Comparison of ENCODE assay signal across 28 mouse cellular contexts in the genomic region with DNA sequence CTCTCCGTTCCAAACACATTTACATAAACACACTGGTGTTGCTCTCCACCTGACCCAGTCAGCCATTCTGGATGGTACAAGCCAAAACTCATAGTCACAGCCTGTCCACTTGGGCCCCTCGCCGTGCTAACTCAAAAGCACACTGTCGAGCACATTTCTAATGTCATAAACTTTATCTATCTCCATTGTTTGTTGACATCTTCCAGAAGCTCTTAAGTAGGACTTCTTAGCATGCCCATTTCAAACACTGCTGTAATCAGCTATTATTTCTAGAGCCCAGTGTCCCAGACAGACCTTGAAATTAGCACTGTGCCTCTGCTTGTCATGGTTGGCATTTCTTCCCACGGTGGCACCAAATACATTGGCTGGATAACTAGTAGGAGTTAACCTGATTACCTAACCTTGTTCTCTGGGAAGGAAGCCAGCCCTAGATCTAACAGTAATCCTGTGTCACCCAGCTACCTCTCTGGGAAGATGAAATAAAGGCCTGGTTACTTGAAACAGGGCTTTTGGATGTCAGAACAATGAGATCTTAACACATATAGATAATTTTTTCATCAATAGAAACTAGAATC.
DNase-seq lines count a peak whose midpoint lies in the region; ATAC-seq and TF ChIP-seq lines count a peak whose summit lies in the region.
"Had no signal": no experiment of that assay in that cellular context is flagged by ENCODE, and none has a peak within 500 bp of the region (broad histone marks: within the 10 kb centered on the region; RNA-seq: fewer than 3 reads in every experiment).

No protein-coding gene starts in this region.

- no peaks in the 10 kb centered on the region for H3K27me3 ChIP-seq in heart, embryonic 12.5 days (replicated peaks)
- H3K27me3 ChIP-seq in kidney, embryonic 14.5 days (ENCODE audit: control insufficient read depth, insufficient read depth, low read length), result no peaks in the 10 kb centered on the region
- H3K27me3 ChIP-seq in Patski, result no peaks in the 10 kb centered on the region
- H3K27me3 ChIP-seq in heart, embryonic 15.5 days, result no peaks in the 10 kb centered on the region
- H3K27me3 ChIP-seq: limb, embryonic 12.5 days; liver, embryonic 13.5 days; megakaryocyte, embryonic 14.5 days; neural tube, embryonic 12.5 days had no signal

- peaks cover 18% of the 10 kb centered on the region for H3K4me1 ChIP-seq in heart, embryonic 12.5 days (replicated peaks)
- no peaks in the 10 kb centered on the region for H3K4me1 ChIP-seq in kidney, embryonic 14.5 days (ENCODE audit: control insufficient read depth, insufficient read depth, low read length)
- H3K4me1 ChIP-seq in heart, embryonic 15.5 days (replicated peaks), result peaks cover 13% of the 10 kb centered on the region
- H3K4me1 ChIP-seq: liver, embryonic 13.5 days; neural tube, embryonic 12.5 days had no signal

- POLR2A ChIA-PET in Patski (lab: Charles Lee), result no interaction called here

- no peak for ATAC-seq in heart, embryonic 12.5 days (ENCODE audit: insufficient number of reproducible peaks, low FRiP score)
- 0 out of 2 replicates have a peak, but pooled peaks have one; percentile 35 for ATAC-seq in kidney, embryonic 14.5 days (ENCODE audit: low FRiP score, low TSS enrichment)
- peak; percentile 35 for ATAC-seq in Patski
- no peak for ATAC-seq in heart, embryonic 15.5 days (replicated peaks; ENCODE audit: insufficient number of reproducible peaks, insufficient read depth, low FRiP score, low read depth)
- ATAC-seq: CD4-positive, CD25-positive, alpha-beta regulatory T cell, adult 4 months; forebrain, postnatal 0 days; hindbrain, postnatal 0 days; intestine, embryonic 16.5 days had no signal

- H3K27ac ChIP-seq in heart, embryonic 12.5 days (ENCODE audit: poor library complexity, severe bottlenecking), result no peak overlapping the region; the same call in 1 of the 2 replicates
- H3K27ac ChIP-seq in kidney, embryonic 14.5 days (ENCODE audit: low read depth, low read length), result peak overlapping the region; percentile 5; the same call in 1 of the 2 replicates
- peak overlapping the region; percentile 3 for H3K27ac ChIP-seq in heart, embryonic 15.5 days
- H3K27ac ChIP-seq: embryonic facial prominence, embryonic 10.5 days; forebrain, embryonic 10.5 days; hindbrain, postnatal 0 days; limb, embryonic 12.5 days; liver, embryonic 13.5 days; neural tube, embryonic 12.5 days had no signal

- TF ChIP-seq CTCF in Patski (IDR thresholded peaks at IDR 0.05), result no peak

- CTCF ChIA-PET in Patski (lab: Charles Lee), result interaction anchor here (1.4 kb wide), 1 partner anchor 244 kb away, joined by 3 read pairs; no protein-coding TSS in a partner anchor

- no peak overlapping the region for H3K4me3 ChIP-seq in heart, embryonic 12.5 days
- no peak overlapping the region for H3K4me3 ChIP-seq in kidney, embryonic 14.5 days (ENCODE audit: low read length)
- H3K4me3 ChIP-seq in heart, embryonic 15.5 days, result no peak overlapping the region
- H3K4me3 ChIP-seq: embryonic facial prominence, embryonic 10.5 days; forebrain, embryonic 10.5 days; limb, embryonic 12.5 days; liver, embryonic 13.5 days; megakaryocyte, embryonic 14.5 days; neural tube, embryonic 12.5 days had no signal

- in situ Hi-C loops in Patski (cut with MboI; ENCODE audit: low pct_unique_long_range_greater_than_20kb), result no loop called here

- no peak overlapping the region for H3K9ac ChIP-seq in heart, embryonic 12.5 days
- no peak overlapping the region for H3K9ac ChIP-seq in kidney, embryonic 14.5 days (ENCODE audit: low read depth, low read length)
- H3K9ac ChIP-seq in heart, embryonic 15.5 days, result no peak overlapping the region
- H3K9ac ChIP-seq: forebrain, postnatal 0 days; limb, embryonic 12.5 days; liver, embryonic 13.5 days; lung, embryonic 14.5 days; neural tube, embryonic 12.5 days had no signal

- no peaks in the 10 kb centered on the region for H3K36me3 ChIP-seq in heart, embryonic 12.5 days
- no peaks in the 10 kb centered on the region for H3K36me3 ChIP-seq in kidney, embryonic 14.5 days (ENCODE audit: control insufficient read depth, insufficient read depth, low read length)
- no peaks in the 10 kb centered on the region for H3K36me3 ChIP-seq in heart, embryonic 15.5 days
- H3K36me3 ChIP-seq: embryonic facial prominence, embryonic 10.5 days; forebrain, embryonic 10.5 days; limb, embryonic 12.5 days; liver, embryonic 13.5 days; neural tube, embryonic 12.5 days had no signal

- H3K9me3 ChIP-seq in heart, embryonic 12.5 days (replicated peaks), result no peaks in the 10 kb centered on the region
- no peaks in the 10 kb centered on the region for H3K9me3 ChIP-seq in kidney, embryonic 14.5 days (ENCODE audit: control insufficient read depth, low read length)
- no peaks in the 10 kb centered on the region for H3K9me3 ChIP-seq in heart, embryonic 15.5 days (replicated peaks)
- H3K9me3 ChIP-seq: embryonic facial prominence, embryonic 10.5 days; forebrain, embryonic 10.5 days; limb, embryonic 12.5 days; liver, embryonic 13.5 days; megakaryocyte, embryonic 14.5 days; neural tube, embryonic 12.5 days had no signal

- peak; percentile 91 for DNase-seq in heart, adult 11 months
- no peak for DNase-seq in kidney, adult 8-10 months
- DNase-seq in Patski (ENCODE audit: low read depth, low spot score) (no peak), MN1 (ENCODE audit: low spot score) (no peak)
- no peak for DNase-seq in layer of hippocampus, postnatal 10 days (ENCODE audit: low spot score in 2 of 2)
- DNase-seq: adrenal gland, adult 2 months; cerebellum, adult 11 months; cerebellum, adult 9-11 months; forebrain, postnatal 0 days; gastrocnemius, postnatal 36 days; kidney, postnatal 14 days; liver, embryonic 13.5 days; lung, embryonic 14.5 days; lung, postnatal 36 days; midbrain, embryonic 14.5 days; retina, postnatal 1 day; right cerebral cortex, postnatal 25 days had no signal

- 43% methylated on average over 5 of the region's 5 CpGs for WGBS in heart, embryonic 12.5 days
- WGBS in kidney, embryonic 14.5 days, result 76% methylated on average over 5 of the region's 5 CpGs
- WGBS in heart, embryonic 15.5 days, result 36% methylated on average over 5 of the region's 5 CpGs

- H3K4me2 ChIP-seq in heart, embryonic 12.5 days, result no peak overlapping the region
- H3K4me2 ChIP-seq in kidney, embryonic 14.5 days (replicated peaks; ENCODE audit: low read depth, low read length), result no peak overlapping the region
- H3K4me2 ChIP-seq in heart, embryonic 15.5 days, result no peak overlapping the region; the same call in 1 of the 2 replicates
- H3K4me2 ChIP-seq: limb, embryonic 12.5 days; liver, embryonic 13.5 days; lung, embryonic 14.5 days; neural tube, embryonic 12.5 days had no signal

Comparison
In these comparisons a context has a peak if more than half of its experiments do, and no peak if none do; other contexts are left out.
1. ATAC-seq: peak in kidney, embryonic 14.5 days (single experiment) and Patski (single experiment); none in heart, embryonic 12.5 days (single experiment) and heart, embryonic 15.5 days (single experiment).